Mouse (Mus musculus): ENCODE measurements around the gene U2af1. TPM values are rescaled to one million over a fixed set of nuclear protein-coding genes. Genes with fewer than 3 reads are reported as not detected.
"Not testable (repeated sequence)": the region's sequence is repeated elsewhere in the genome, so short reads cannot be mapped to it uniquely, and the experiment has no call there.

The U2af1 gene
- 141 and 160 TPM in 2 replicates for polyA plus RNA-seq (2012; rRNA removed)

- peak; percentile 93 for DNase-seq (ENCODE audit: low spot score)
These were observed at the start of gene U2af1 for GRCm38 (mm10) chr17:31658468-31659185. Gene U2af1 (minus strand): TSS chr17:31658892.

GRCm38 (mm10) chr17:31705271-31706020, 46.8 kb upstream of the U2af1 start:
- DNase-seq (ENCODE audit: low spot score): no peak

GRCm38 (mm10) chr17:31703276-31703980, 44.7 kb upstream of the U2af1 start:
- DNase-seq (ENCODE audit: low spot score): no peak

- DNase-seq (ENCODE audit: low spot score): no peak
These were observed 39.7 kb upstream of the U2af1 start for GRCm38 (mm10) chr17:31698347-31698746.

GRCm38 (mm10) chr17:31695356-31695755, 36.7 kb upstream of the U2af1 start:
- DNase-seq (ENCODE audit: low spot score): not testable (repeated sequence)

GRCm38 (mm10) chr17:31694949-31695348, 36.3 kb upstream of the U2af1 start:
- no peak for DNase-seq (ENCODE audit: low spot score)

GRCm38 (mm10) chr17:31694023-31694376, 35.3 kb upstream of the U2af1 start:
- no peak for DNase-seq (ENCODE audit: low spot score)

- DNase-seq (ENCODE audit: low spot score): peak; percentile 73
These were observed 34.8 kb upstream of the U2af1 start for GRCm38 (mm10) chr17:31693330-31694022.

- DNase-seq (ENCODE audit: low spot score): no peak
These were observed 34.2 kb upstream of the U2af1 start for GRCm38 (mm10) chr17:31692918-31693317.

- no peak for DNase-seq (ENCODE audit: low spot score)
These were observed 30.9 kb upstream of the U2af1 start for GRCm38 (mm10) chr17:31689606-31690005.

GRCm38 (mm10) chr17:31688112-31688511, 29.4 kb upstream of the U2af1 start:
- DNase-seq (ENCODE audit: low spot score): no peak

GRCm38 (mm10) chr17:31686225-31686564, 27.5 kb upstream of the U2af1 start:
- no peak for DNase-seq (ENCODE audit: low spot score)

GRCm38 (mm10) chr17:31685514-31686224, 27.0 kb upstream of the U2af1 start:
- DNase-seq (ENCODE audit: low spot score): peak; percentile 51

GRCm38 (mm10) chr17:31680450-31680849, 21.8 kb upstream of the U2af1 start:
- DNase-seq (ENCODE audit: low spot score): no peak

GRCm38 (mm10) chr17:31677507-31677906, 18.8 kb upstream of the U2af1 start, which contains the start of gene Cryaa:
Gene Cryaa (plus strand): TSS chr17:31677807.
- DNase-seq (ENCODE audit: low spot score): no peak

- DNase-seq (ENCODE audit: low spot score): no peak
These were observed 15.7 kb upstream of the U2af1 start for GRCm38 (mm10) chr17:31674426-31674825.

GRCm38 (mm10) chr17:31672279-31672678, 13.6 kb upstream of the U2af1 start:
- no peak for DNase-seq (ENCODE audit: low spot score)

GRCm38 (mm10) chr17:31671698-31672097, 13.0 kb upstream of the U2af1 start:
- no peak for DNase-seq (ENCODE audit: low spot score)

GRCm38 (mm10) chr17:31670163-31670562, 11.5 kb upstream of the U2af1 start:
- no peak for DNase-seq (ENCODE audit: low spot score)

GRCm38 (mm10) chr17:31668306-31668705, 9.6 kb upstream of the U2af1 start:
- no peak for DNase-seq (ENCODE audit: low spot score)

- peak; percentile 67 for DNase-seq (ENCODE audit: low spot score)
These were observed 6.1 kb upstream of the U2af1 start for GRCm38 (mm10) chr17:31664760-31665159.

Measured in urinary bladder, adult 2 months (tissue).